Mouse (Mus musculus) layer of hippocampus, adult 18-20 months (tissue): ENCODE results near the gene Slc25a26. TPM values are rescaled to one million over a fixed set of nuclear protein-coding genes. Genes with fewer than 3 reads are reported as not detected.
A peak's percentile ranks its signal among the peaks of the same experiment; 100 is the strongest.
"Not testable (repeated sequence)": the region's sequence is repeated elsewhere in the genome, so short reads cannot be mapped to it uniquely, and the experiment has no call there.

Source experiments
- DNase-seq, 2 experiments: peaks; one replicate each; pipeline ENCODE4 v3.0.0; 2022; ENCODE audit warnings: low spot score in 2 of 2
- total RNA-seq, 2 experiments: library from RNA; stranded (reverse); gene quantifications; 2 replicates each; pipeline ENCODE4 v1.2.3; 2021

Gene Slc25a26
- total RNA-seq, 2 experiments from 2014 or later = 16.6 to 19.1 TPM

DNA sequence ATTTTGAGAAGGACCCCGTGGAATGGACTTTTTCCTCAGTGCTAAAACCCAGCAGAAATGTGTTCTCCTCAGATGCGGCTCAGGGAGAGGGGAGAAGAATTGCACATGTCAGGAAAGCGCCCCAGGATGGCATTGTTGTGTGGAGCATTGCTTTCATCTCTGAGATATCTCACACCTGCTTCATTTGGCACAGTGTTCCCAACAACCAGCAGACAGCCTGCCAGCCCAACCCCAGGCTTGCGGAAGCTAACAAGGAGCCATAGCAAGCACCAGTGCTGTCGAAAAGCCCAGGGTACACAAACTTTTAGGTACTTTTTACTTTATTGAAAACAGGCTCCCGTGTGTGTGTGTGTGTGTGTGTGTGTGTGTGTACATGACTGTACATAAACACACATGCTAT lies 50.2 kb downstream of the Slc25a26 start:
- DNase-seq = peak in 1 of 2 experiments; percentile 32

DNA sequence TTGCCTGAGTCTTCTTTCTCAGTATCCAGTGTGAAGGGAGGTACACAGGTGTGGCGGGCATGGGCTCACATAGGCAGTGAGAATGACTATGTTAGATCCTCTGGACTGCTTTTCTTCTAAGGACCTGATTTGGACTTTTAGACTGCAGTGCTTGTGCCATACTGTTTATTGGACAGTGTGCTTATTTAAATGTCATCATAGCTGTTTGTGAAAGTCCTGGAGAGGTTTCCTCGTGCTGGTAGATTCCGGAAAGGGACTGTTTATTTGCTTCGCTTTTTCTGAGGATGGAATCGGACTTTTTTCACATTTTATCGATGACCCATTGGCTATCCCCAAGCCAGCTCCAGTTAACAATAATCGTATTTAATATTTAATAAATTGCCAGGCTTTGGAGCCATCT lies 50.7 kb downstream of the Slc25a26 start:
- DNase-seq = no peak

DNA sequence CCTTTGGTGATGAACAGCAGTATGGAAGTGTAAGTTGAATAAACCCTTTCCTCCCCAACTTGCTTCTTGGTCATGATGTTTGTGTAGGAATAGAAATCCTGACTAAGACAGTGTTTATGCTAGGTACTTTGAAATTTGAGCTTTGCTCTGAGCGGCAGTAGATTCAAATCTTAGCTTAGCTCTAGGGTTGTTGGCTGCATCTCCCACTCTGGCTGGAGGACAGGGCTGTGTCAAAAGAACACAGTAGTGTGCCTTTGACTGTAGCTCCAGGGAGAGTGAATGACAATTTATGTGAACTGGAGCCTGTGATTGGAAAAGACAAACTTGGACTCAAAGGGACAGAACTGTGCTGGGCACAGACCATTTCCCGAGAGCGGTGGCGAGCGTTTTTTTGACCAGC lies 53.0 kb downstream of the Slc25a26 start:
- no peak for DNase-seq

DNA sequence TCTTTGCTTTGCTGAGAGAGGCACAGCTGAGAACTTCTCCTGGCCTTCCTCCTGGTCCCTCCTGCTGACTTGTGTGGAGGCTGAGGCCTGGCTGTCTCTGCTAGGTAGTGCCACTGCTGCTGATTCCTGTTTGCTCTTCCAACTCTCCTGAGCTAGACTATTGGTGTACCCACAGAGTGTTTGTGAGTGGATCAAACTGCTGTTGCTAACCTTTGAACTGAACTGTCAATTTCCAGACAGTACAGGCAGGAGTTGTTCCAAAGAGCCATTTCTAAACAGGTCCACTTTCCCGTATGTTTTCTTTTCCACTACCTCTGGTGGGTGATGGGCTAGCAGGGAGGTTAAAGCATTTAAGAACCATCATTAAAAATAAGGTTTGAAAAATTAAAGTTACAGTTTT lies 58.5 kb downstream of the Slc25a26 start:
- DNase-seq = not testable (repeated sequence)

GRCm38 (mm10) chr6:94560896-94561295 lies 60.8 kb downstream of the Slc25a26 start:
- no peak for DNase-seq

GRCm38 (mm10) chr6:94561346-94561745 lies 61.2 kb downstream of the Slc25a26 start:
- DNase-seq = no peak

DNA sequence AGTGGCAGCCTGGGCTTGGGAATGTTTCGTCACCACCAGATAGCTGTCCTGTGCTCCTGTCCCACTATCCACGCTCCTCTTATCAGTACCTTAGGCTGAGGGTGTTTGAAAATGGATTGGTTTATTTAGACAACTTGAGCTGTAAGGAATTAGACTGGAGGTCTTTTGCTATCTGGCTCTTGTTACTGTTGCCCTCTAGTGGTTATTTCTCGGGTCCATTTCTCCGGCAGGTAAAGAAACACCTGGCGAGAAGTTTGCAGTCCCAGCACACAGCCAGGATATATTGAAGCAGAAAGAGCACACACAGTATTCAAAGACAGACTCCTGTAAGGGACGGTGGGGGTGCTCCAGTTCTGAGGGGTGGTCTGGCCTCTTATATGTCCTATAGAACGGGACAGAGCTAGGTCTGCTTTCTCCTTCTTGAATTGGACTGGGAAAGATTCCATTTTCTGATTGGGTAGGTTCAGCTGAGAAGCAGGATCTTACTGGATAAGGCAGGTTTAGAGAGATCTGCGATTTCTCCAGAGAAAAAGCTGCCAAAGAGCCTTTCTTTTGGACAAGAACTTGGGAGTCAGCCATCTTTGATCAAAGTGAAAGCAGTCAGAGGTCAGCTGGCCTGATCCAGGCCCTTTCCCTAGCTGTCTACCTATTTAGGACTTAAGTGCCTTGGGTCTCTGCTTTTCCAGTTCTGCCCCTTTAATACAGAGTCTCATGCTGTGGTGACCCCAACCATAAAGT lies 63.2 kb downstream of the Slc25a26 start:
- no peak for DNase-seq

DNA sequence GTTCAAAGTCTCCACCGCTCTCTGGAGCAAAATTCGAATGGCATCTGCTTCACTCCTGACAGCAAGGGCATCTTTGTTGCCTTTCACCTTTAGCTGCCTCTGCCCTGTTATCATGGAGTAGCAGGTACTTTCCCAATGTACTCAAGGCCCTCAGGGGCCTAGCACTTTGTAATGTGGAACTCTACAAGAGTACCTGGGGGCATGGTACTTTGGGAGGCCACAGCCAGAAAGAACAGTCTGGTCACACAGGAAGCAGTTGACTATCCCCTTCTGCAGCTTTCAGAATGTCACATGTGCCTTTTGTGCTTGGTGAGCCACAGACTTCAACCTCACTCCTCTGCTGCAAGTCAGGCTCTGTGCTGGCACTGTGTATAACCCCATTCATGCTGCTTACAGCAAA lies 65.6 kb downstream of the Slc25a26 start:
- no peak for DNase-seq

DNA sequence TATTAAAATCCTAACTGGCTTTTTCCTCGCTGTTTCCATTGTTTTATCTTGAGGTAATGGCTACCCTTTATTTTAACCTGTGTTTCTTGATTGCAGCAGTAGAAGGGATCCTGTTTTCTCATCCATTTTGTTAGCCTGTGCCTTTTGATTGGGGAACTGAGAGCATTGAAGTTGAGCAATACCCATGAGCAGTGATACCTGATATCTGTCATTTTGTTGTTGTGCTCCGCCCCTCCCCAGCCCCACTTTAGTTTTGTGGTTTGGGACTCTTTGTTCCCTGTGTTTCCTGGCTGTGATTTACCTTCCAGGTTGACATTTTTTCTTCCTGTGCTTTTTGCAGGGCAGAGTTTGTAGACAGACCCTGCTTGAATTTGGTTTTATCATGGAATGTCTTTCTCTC lies 67.9 kb downstream of the Slc25a26 start:
- no peak for DNase-seq

GRCm38 (mm10) chr6:94575526-94576166 lies 75.5 kb downstream of the Slc25a26 start:
- no peak for DNase-seq

- DNase-seq = no peak
Observed at GRCm38 (mm10) chr6:94577991-94578390, 77.9 kb downstream of the Slc25a26 start.

DNA sequence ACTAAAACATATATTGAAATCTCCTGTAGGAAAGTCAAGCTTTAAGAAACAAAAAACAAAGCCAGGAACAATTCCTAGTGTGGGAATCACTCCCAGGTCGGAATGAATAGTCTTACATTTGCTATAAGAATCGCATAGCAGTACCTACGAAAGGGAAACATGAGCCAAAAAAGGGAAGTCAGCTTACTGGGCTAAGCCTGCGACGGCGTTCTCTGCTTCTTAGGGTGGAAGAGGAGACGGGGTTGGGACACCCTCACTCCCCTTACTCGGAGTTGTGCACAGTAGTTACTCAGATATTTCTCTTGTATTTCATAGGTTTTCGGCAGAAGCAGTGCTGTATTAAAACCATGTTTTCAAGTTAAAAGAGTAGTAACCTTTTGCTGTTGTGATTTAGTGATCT lies 81.9 kb downstream of the Slc25a26 start:
- DNase-seq = no peak

- peak; percentile 52 to 68 for DNase-seq
Observed at GRCm38 (mm10) chr6:94584147-94584695, 84.1 kb downstream of the Slc25a26 start.

- no peak for DNase-seq
Observed at GRCm38 (mm10) chr6:94584976-94585375, 84.8 kb downstream of the Slc25a26 start.

- DNase-seq = no peak
Observed at GRCm38 (mm10) chr6:94588365-94588764, 88.2 kb downstream of the Slc25a26 start.

DNA sequence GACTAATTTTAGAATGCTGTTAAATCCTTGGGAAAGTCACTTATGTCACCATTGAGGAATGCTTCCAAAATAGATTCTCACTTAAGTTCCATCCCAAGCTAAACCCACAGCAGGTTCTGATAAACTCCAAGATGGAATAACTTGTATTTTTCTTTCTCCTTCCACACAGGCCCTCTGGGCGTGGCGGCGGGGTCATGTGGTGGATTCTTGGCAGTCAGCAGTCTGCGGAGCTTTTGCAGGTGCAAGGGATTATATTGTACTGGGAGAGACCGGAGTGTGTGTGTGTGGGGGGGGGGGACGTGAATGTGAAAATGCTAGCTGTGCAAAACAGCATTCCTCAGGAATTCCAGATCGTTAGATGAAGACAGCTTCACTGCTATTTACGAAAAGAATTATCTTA lies 92.1 kb downstream of the Slc25a26 start:
- DNase-seq = no peak

GRCm38 (mm10) chr6:94592710-94593109 lies 92.6 kb downstream of the Slc25a26 start:
- no peak for DNase-seq

DNA sequence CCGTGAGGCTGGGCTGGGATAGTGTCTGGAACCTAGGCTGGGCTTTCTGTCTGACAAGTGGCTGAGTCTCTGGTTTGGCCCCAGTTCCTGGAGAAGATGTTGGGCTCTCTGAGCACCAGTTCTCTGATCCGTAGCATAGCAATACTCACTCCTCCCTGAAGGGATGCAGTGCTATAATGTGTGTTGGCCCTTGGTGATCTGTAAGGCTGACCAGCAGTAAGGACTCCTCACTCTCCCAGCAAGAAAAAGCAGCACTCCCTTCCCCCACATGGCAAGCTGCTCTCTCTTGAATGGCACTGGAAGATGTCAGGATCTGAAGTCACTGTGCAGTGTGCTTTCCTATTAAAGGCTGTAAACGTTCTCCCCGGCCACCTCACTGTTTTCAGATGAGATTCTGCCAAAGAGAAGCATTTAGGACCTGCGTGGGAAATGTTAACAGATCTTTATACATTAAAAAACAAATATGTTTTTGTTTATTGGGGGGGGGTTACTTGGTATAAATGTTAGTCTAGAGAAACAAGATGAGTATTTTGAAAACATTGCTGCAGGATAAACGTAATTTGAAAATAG lies 94.0 kb downstream of the Slc25a26 start:
- DNase-seq = no peak

DNA sequence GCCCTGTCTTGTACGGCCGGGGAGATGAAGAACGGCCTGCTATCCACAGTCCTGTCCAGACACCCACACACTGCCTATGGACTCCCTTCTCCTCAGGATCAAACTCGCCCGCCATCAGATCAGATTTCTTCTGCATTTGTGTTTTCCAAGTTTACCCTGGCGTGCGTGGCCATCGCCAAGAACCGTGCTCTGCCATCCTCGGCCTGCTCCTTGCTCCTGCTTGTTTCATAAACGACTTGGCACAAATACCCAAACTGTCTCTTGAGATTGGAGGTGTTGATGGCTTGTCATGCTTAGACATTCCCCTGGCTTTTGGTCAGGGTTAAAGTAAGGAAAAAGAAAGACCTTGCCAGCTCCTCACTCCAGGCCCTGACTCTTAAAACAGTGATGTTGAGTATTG lies 94.6 kb downstream of the Slc25a26 start:
- DNase-seq = no peak

DNA sequence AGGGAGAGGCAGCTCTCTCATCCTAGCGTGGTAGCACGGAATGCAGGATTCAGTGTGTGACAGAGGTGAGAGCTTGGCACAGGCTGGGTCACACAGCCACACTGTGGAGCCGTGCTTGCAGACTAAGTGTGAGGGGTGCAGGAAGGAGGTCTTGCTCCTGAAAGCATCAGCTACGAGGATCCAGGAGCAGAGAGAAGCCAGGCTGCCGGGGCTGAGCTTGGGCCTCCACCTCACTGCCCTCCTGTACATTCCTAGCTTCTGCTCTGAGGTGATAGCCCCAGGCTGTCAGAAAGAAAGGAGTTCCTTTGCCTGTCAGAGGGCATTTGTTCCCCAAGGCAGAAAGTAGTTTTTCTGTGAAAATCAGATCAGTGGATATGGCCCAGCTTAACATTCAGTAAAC lies 95.1 kb downstream of the Slc25a26 start:
- no peak for DNase-seq

- no peak for DNase-seq
Observed at GRCm38 (mm10) chr6:94596051-94596760, 96.1 kb downstream of the Slc25a26 start.
